Mouse (Mus musculus): Measurements from ENCODE around the gene Grap. TPM values are rescaled to one million over a fixed set of nuclear protein-coding genes. Genes with fewer than 3 reads are reported as not detected.

Grap gene
- polyA plus RNA-seq, 2 experiments = 1.6 to 2.1 TPM

DNA sequence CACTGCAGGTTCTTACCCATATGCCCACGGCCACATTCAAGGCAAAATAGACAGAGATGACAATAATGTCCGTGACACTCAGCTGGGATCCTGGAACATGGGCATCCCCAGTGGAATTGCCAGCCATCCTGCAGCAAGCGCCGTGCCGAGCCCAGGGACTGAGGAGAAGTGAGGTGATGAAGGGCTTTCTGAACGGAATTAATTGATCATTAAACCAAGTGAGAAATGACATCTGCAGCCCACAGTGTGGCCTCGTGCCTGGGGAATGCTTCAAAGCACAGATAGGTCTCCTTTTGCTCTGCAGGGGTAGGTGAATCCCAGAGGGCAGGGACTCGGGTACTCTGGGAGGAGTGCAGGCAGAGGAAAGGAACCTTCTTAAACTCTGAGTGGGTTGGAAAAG is 66.8 kb downstream of the Grap start:
- DNase-seq (ENCODE audit: low read depth in 3 of 3, low spot score in 3 of 3) (no peak), ATAC-seq (ENCODE audit: insufficient read depth) (no peak)
- no peak overlapping the region for H3K4me3 ChIP-seq (ENCODE audit: insufficient read depth in 1 of 2, low read depth in 2 of 2, low read length in 2 of 2)
- H3K9me3 ChIP-seq (ENCODE audit: control insufficient read depth, low read length) = no peaks in the 10 kb centered on the region
- no peak overlapping the region for H3K4me2 ChIP-seq (ENCODE audit: low read depth)
- H3K27ac ChIP-seq = no peak overlapping the region
- WGBS (ENCODE audit: insufficient replicate concordance) = 67% methylated on average over 8 of the region's 8 CpGs
- H3K36me3 ChIP-seq (replicated peaks; ENCODE audit: control insufficient read depth, insufficient read depth, low read depth) = no peaks in the 10 kb centered on the region
- no peak for TF ChIP-seq EP300 (IDR thresholded peaks at IDR 0.05; ENCODE audit: low read depth)
- no peak for TF ChIP-seq CTCF (IDR thresholded peaks at IDR 0.05; ENCODE audit: low read depth)
- H3K4me1 ChIP-seq (replicated peaks; ENCODE audit: control insufficient read depth in 2 of 2, insufficient read depth in 2 of 2, low read length in 1 of 2) = no peaks in the 10 kb centered on the region
- H3K27me3 ChIP-seq (ENCODE audit: control insufficient read depth, insufficient read depth, low read length) = no peaks in the 10 kb centered on the region
- no peak overlapping the region for H3K9ac ChIP-seq (replicated peaks)

- Histone ChIP-seq H3K27ac (no peak within 1 kb of the TSS), H3K4me1 (replicated peaks; ENCODE audit: control insufficient read depth in 2 of 2, insufficient read depth in 2 of 2, low read length in 1 of 2) (no peaks in the 10 kb centered on the region), H3K9ac (replicated peaks) (no peak within 1 kb of the TSS), H3K4me2 (ENCODE audit: low read depth) (no peak within 1 kb of the TSS), H3K9me3 (ENCODE audit: control insufficient read depth, low read length) (no peaks in the 10 kb centered on the region), H3K4me3 (ENCODE audit: insufficient read depth in 1 of 2, low read depth in 2 of 2, low read length in 2 of 2) (no peak within 1 kb of the TSS), H3K36me3 (replicated peaks; ENCODE audit: control insufficient read depth, insufficient read depth, low read depth) (no peaks in the 10 kb centered on the region), H3K27me3 (ENCODE audit: control insufficient read depth, insufficient read depth, low read length) (no peaks in the 10 kb centered on the region)
- no peak for ATAC-seq (ENCODE audit: insufficient read depth)
- WGBS (ENCODE audit: insufficient replicate concordance) = 64% methylated on average over 3 of the region's 3 CpGs
- no peak for TF ChIP-seq CTCF (IDR thresholded peaks at IDR 0.05; ENCODE audit: low read depth)
- no peak for TF ChIP-seq EP300 (IDR thresholded peaks at IDR 0.05; ENCODE audit: low read depth)
- no peak for DNase-seq (ENCODE audit: low read depth in 3 of 3, low spot score in 3 of 3)
Measured at GRCm38 (mm10) chr11:61720636-61721035, 67.6 kb downstream of the Grap start, which contains the start of gene Slc5a10. Slc5a10 (minus strand) TSS chr11:61720826.

GRCm38 (mm10) chr11:61722077-61722476 is 69.0 kb downstream of the Grap start:
- DNase-seq (ENCODE audit: low read depth in 3 of 3, low spot score in 3 of 3) = no peak
- ATAC-seq (ENCODE audit: insufficient read depth) = no peak
- WGBS (ENCODE audit: insufficient replicate concordance) = 64% methylated on average over 5 of the region's 5 CpGs
- Histone ChIP-seq H3K9ac (replicated peaks) (no peak overlapping the region), H3K27me3 (ENCODE audit: control insufficient read depth, insufficient read depth, low read length) (no peaks in the 10 kb centered on the region), H3K4me1 (replicated peaks; ENCODE audit: control insufficient read depth in 2 of 2, insufficient read depth in 2 of 2, low read length in 1 of 2) (no peaks in the 10 kb centered on the region), H3K27ac (no peak overlapping the region), H3K36me3 (replicated peaks; ENCODE audit: control insufficient read depth, insufficient read depth, low read depth) (no peaks in the 10 kb centered on the region), H3K9me3 (ENCODE audit: control insufficient read depth, low read length) (no peaks in the 10 kb centered on the region), H3K4me3 (ENCODE audit: insufficient read depth in 1 of 2, low read depth in 2 of 2, low read length in 2 of 2) (no peak overlapping the region), H3K4me2 (ENCODE audit: low read depth) (no peak overlapping the region)
- no peak for TF ChIP-seq EP300 (IDR thresholded peaks at IDR 0.05; ENCODE audit: low read depth)
- TF ChIP-seq CTCF (IDR thresholded peaks at IDR 0.05; ENCODE audit: low read depth) = no peak

Other genes starting within 250 kb of the Grap start
- gene Rnf112, start 199.1 kb upstream of the Grap start, polyA plus RNA-seq (2012; rRNA removed) = 0.04 and 0.17 TPM in 2 replicates
- gene Rnf112, start 199.1 kb upstream of the Grap start, polyA plus RNA-seq (2014; fragmentation: Nextera tagmentation; extraction: Ambion mirVana) = not detected in 2 replicates
- 4.6 and 6.1 TPM in 2 replicates for gene Mfap4, start 167.8 kb upstream of the Grap start, polyA plus RNA-seq (2012; rRNA removed)
- 4.3 and 4.9 TPM in 2 replicates for gene Mfap4, start 167.8 kb upstream of the Grap start, polyA plus RNA-seq (2014; fragmentation: Nextera tagmentation; extraction: Ambion mirVana)
- 6.4 and 6.9 TPM in 2 replicates for gene Mapk7, start 158.9 kb upstream of the Grap start, polyA plus RNA-seq (2012; rRNA removed)
- 4.8 TPM in 2 replicates for gene Mapk7, start 158.9 kb upstream of the Grap start, polyA plus RNA-seq (2014; fragmentation: Nextera tagmentation; extraction: Ambion mirVana)
- 2.2 and 3.0 TPM in 2 replicates for gene B9d1, start 148.1 kb upstream of the Grap start, polyA plus RNA-seq (2012; rRNA removed)
- gene B9d1, start 148.1 kb upstream of the Grap start, polyA plus RNA-seq (2014; fragmentation: Nextera tagmentation; extraction: Ambion mirVana) = 1.8 and 2.3 TPM in 2 replicates
- gene Epn2, start 73.6 kb upstream of the Grap start, polyA plus RNA-seq (2012; rRNA removed) = 1.7 and 1.9 TPM in 2 replicates
- gene Epn2, start 73.6 kb upstream of the Grap start, polyA plus RNA-seq (2014; fragmentation: Nextera tagmentation; extraction: Ambion mirVana) = 1.3 and 1.7 TPM in 2 replicates
- gene Fam83g, start 30.8 kb downstream of the Grap start, polyA plus RNA-seq (2012; rRNA removed) = 3.9 and 4.4 TPM in 2 replicates
- gene Fam83g, start 30.8 kb downstream of the Grap start, polyA plus RNA-seq (2014; fragmentation: Nextera tagmentation; extraction: Ambion mirVana) = 4.4 and 5.4 TPM in 2 replicates
- gene Slc5a10, start 67.6 kb downstream of the Grap start, polyA plus RNA-seq (2012; rRNA removed) = not detected in 2 replicates
- gene Slc5a10, start 67.6 kb downstream of the Grap start, polyA plus RNA-seq (2014; fragmentation: Nextera tagmentation; extraction: Ambion mirVana) = not detected in 2 replicates
- 5.5 and 6.9 TPM in 2 replicates for gene Prpsap2, start 108.8 kb downstream of the Grap start, polyA plus RNA-seq (2012; rRNA removed)
- 6.1 TPM in 2 replicates for gene Prpsap2, start 108.8 kb downstream of the Grap start, polyA plus RNA-seq (2014; fragmentation: Nextera tagmentation; extraction: Ambion mirVana)
- 2.5 and 2.7 TPM in 2 replicates for gene Ulk2, start 201.8 kb downstream of the Grap start, polyA plus RNA-seq (2012; rRNA removed)
- gene Ulk2, start 201.8 kb downstream of the Grap start, polyA plus RNA-seq (2014; fragmentation: Nextera tagmentation; extraction: Ambion mirVana) = 2.5 and 2.8 TPM in 2 replicates